Mouse (Mus musculus) kidney, adult 2 months (tissue): ENCODE data around the gene Plrg1. TPM values are rescaled to one million over a fixed set of nuclear protein-coding genes. Genes with fewer than 3 reads are reported as not detected.

ENCODE experiments used
- DNase-seq: peaks from one replicate; pipeline ENCODE4 v3.0.0; 2021
- H3K27ac ChIP-seq: fragments of 200-500 bp; 2 replicates; pipeline ENCODE4 v1.5.1; 2012; ENCODE audit warnings: low read depth, low read length, control low read depth, inconsistent platforms; ENCODE audit not compliant: insufficient read depth
- H3K27me3 ChIP-seq: fragments of 200-500 bp; replicated peaks from 2 replicates; pipeline ENCODE4 v1.6.1; 2012; ENCODE audit warnings: mild to moderate bottlenecking, moderate library complexity, low read length, inconsistent platforms; ENCODE audit not compliant: control insufficient read depth, insufficient read depth
- H3K36me3 ChIP-seq: fragments of 200-500 bp; 2 replicates; pipeline ENCODE4 v1.6.1; 2012; ENCODE audit warnings: mild to moderate bottlenecking, moderate library complexity, low read length, inconsistent platforms; ENCODE audit not compliant: control insufficient read depth, insufficient read depth
- H3K4me1 ChIP-seq: fragments of 200-500 bp; 2 replicates; pipeline ENCODE4 v1.6.1; 2011; ENCODE audit warnings: low read length; ENCODE audit not compliant: control insufficient read depth, insufficient read depth
- H3K4me3 ChIP-seq: fragments of 200-500 bp; 2 replicates; pipeline ENCODE4 v1.5.1; 2011; ENCODE audit warnings: mild to moderate bottlenecking, low read depth, low read length, control low read depth; ENCODE audit not compliant: insufficient read depth
- CTCF ChIP-seq: fragments of 200-500 bp; conservative IDR thresholded peaks from 2 replicates; pipeline ENCODE4 v1.5.1; 2011; ENCODE audit warnings: low read depth, mild to moderate bottlenecking, control low read depth, low read length, moderate library complexity, mixed read lengths; ENCODE audit not compliant: insufficient read depth, insufficient read length
- POLR2A ChIP-seq: fragments of 200-500 bp; IDR thresholded peaks from one replicate; pipeline ENCODE4 v1.6.1; 2011; ENCODE audit warnings: low read depth, low read length, control low read depth
- WGBS: fragments of 180-500 bp; shearing (Covaris S2); methylation state at CpG from one replicate; pipeline ENCODE4 v1.1.7; 2018; 5-methylcytosine and 5-hydroxymethylcytosine counted together
- polyA plus RNA-seq: library from polyadenylated mRNA; depleted of rRNA; stranded (reverse); fragments of >200 nt; gene quantifications from 2 replicates; pipeline ENCODE4 v1.2.3, GENCODE M21; 2012

The Plrg1 gene
- polyA plus RNA-seq, 1 experiment: 33.3 TPM

DNA sequence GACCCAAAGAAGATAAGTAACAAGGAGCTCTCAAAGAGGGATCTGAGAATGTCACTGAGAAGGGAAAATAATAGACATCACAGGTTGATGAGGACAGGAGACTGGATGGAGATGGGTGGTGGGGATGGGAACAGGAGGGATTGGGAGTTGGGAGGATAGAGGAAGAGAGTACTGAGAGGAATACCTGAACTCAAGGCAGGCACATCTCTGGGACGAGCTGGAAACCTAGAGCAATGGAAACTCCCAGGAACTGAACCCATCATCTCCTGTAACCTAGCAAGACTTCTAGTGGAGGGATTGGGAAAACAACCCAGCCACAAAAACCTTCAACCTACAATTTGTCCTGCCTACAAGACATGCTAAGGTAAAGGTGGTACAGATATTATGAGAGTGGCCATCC is 39.1 kb upstream of the Plrg1 start:
- TF ChIP-seq CTCF: no peak
- TF ChIP-seq POLR2A: no peak
- Histone ChIP-seq H3K4me3 (no peak overlapping the region), H3K27ac (no peak overlapping the region), H3K4me1 (peaks cover 4% of the 10 kb centered on the region; the same call in 1 of the 2 replicates), H3K36me3 (no peaks in the 10 kb centered on the region), H3K27me3 (no peaks in the 10 kb centered on the region)
- 71% methylated on average over 1 of the region's 1 CpGs for WGBS
- no peak for DNase-seq

DNA sequence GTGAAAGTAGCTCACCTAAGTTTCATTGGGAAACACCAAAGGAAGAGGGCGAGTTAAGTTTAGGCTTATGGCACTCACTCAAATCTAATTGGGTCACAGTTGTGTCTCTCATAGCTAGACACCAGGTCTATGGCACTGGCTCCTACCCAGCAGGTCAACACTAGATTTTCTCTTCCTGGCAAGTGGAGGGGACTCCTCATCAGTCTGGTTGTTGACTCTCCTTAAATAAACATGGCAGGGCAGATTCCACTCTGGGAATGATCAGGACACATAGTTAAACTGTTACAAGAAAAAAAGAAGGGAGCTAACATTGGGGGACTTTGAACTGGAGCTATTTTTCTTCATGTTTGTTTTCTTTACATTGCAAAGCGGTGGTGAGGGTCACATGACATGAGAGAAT is 34.9 kb upstream of the Plrg1 start:
- peak; percentile 61 for DNase-seq
- Histone ChIP-seq H3K4me3 (no peak overlapping the region), H3K27ac (no peak overlapping the region; the same call in 1 of the 2 replicates), H3K36me3 (no peaks in the 10 kb centered on the region), H3K4me1 (peaks cover 7% of the 10 kb centered on the region; the same call in 1 of the 2 replicates), H3K27me3 (no peaks in the 10 kb centered on the region)
- TF ChIP-seq CTCF: no peak
- no peak for TF ChIP-seq POLR2A
- WGBS: 61% methylated on average over 2 of the region's 2 CpGs

DNA sequence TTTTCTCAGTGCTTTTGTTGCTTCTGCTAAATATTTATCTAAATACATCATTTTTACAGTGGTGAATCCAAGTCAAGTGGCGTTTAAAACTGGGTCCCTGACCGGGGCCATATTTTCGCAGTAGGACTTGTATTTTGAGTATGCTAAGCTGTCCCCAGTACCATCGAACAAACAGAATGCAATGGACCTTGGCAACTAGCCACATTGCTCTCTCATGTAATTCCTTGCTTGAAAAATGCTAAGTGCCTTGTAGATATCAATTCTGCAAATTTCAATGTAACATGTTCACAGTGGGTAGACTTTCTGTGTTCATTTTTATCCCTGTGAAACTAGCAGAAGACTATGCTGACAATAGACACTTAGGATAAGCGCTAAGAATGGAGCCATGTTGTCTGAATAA is 34.1 kb upstream of the Plrg1 start:
- H3K4me1 ChIP-seq: peaks cover 7% of the 10 kb centered on the region; the same call in 1 of the 2 replicates
- H3K27ac ChIP-seq: no peak overlapping the region
- H3K27me3 ChIP-seq: no peaks in the 10 kb centered on the region
- peak; percentile 35 for DNase-seq
- 79% methylated on average over 5 of the region's 5 CpGs for WGBS
- TF ChIP-seq CTCF: no peak
- TF ChIP-seq POLR2A: no peak
- no peak overlapping the region for H3K4me3 ChIP-seq
- no peaks in the 10 kb centered on the region for H3K36me3 ChIP-seq

DNA sequence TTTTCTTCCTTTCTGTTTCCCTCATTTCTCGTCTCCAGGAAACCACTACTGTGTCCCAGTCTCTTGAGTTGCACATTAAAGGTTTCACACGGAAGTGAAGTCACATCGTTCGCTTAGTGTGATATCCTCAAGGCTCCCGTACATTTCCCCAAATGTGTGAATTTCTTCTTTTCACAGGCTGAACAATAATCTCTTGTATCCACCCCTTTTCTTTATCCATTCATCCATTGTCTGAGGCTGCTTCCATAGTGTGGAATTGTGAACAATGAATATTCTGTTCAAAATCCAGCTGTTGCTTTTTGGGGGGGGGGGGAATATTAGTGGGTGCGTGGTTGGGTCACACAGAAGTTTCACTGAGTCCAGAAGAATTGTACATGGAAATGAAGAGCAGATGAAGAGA is 30.3 kb upstream of the Plrg1 start:
- Histone ChIP-seq H3K27me3 (no peaks in the 10 kb centered on the region), H3K36me3 (no peaks in the 10 kb centered on the region), H3K4me1 (peaks cover 7% of the 10 kb centered on the region; the same call in 1 of the 2 replicates), H3K4me3 (no peak overlapping the region), H3K27ac (no peak overlapping the region)
- DNase-seq: no peak
- TF ChIP-seq CTCF (no peak), POLR2A (no peak)
- 86% methylated on average over 6 of the region's 6 CpGs for WGBS

DNA sequence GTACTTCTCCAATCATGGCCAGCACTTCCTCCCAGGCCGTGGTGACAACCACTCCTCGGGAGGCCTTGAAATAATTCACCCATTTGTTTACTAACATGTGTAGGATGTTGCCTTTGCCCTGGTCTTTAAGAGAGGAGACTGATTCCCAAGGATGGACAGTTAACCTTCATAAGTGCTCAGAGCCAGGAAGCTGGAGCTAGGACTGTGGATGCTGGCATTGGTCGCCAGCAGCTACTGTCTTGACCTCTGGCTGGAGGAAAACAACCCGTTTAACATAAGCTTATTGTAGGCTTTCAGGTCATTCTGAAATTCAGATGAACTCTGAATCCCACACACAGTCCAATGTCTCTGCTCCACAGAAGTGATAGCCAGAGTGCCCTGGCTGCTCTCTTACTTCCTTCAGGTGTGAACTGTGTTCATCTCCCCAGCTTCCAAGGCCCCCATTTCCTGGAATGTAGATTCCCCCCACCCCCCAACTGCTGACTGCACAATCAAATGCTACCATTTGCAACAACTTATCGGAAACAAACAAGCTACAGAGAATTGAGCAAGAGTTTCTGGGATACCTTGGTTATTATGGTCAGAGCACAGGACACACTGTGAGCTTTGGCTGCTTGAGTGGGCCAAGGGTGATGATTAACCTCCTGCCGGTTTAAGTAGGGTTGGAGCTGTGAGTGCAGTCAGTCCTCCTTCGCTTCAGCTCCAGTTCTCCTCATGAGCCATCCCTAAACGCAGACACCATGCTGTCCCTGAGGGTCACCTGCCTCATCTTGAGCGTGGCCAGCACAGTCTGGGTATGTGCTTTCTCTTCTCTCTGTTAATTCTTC is 29.6 kb upstream of the Plrg1 start, which contains the start of gene Fga:
Fga (plus strand) TSS at position 602 of the 827 bp plus-strand sequence.
- Histone ChIP-seq H3K4me3 (peak within 1 kb of the TSS; percentile 46; the same call in 1 of the 2 replicates), H3K27ac (peak within 1 kb of the TSS; percentile 43; the same call in 1 of the 2 replicates), H3K4me1 (peaks cover 2% of the 10 kb centered on the region; the same call in 1 of the 2 replicates), H3K27me3 (no peaks in the 10 kb centered on the region), H3K36me3 (no peaks in the 10 kb centered on the region)
- peak; percentile 84 for DNase-seq
- TF ChIP-seq POLR2A (peak; percentile 41), CTCF (no peak; the same call in 1 of the 2 replicates)
- WGBS: 49% methylated on average over 9 of the region's 9 CpGs

DNA sequence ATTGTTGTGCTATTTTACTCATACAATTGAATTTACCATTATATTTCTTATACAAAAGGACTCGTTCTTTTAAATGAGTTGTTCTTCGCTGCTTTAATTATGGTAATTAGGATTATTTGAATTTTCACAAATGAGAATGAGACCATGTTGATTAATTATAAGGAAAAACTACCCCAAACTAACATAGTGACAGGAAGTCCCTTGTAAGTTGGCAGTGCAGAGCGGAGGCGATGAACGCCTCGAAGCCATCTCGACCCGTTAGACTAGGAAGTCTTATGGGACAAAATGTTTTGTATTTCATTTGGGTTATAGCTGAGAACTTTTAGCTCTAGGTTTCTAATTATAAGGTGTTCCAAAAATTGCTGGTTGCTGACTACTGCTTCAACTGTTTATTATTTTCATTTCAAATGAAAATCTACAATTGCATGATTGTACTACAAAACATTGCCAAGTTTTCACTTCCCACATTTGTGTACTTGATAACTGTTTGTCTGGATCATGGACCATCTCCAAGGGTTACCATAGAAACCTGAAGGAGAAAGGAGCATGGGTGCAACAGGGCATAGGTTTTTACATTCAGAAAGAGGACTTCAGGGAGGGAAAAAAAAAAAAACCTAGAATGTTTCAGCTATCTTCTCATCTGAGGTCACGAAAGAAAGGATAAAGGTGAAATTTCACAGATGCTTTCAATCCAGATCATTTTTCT is 27.6 kb upstream of the Plrg1 start:
- no peak for DNase-seq
- no peaks in the 10 kb centered on the region for H3K36me3 ChIP-seq
- no peak overlapping the region for H3K4me3 ChIP-seq
- no peak overlapping the region for H3K27ac ChIP-seq
- no peak for TF ChIP-seq CTCF
- TF ChIP-seq POLR2A: no peak
- H3K4me1 ChIP-seq: 0 out of 2 replicates have a peak, but pooled peaks cover 2% of the 10 kb centered on the region
- no peaks in the 10 kb centered on the region for H3K27me3 ChIP-seq
- 92% methylated on average over 9 of the region's 9 CpGs for WGBS

DNA sequence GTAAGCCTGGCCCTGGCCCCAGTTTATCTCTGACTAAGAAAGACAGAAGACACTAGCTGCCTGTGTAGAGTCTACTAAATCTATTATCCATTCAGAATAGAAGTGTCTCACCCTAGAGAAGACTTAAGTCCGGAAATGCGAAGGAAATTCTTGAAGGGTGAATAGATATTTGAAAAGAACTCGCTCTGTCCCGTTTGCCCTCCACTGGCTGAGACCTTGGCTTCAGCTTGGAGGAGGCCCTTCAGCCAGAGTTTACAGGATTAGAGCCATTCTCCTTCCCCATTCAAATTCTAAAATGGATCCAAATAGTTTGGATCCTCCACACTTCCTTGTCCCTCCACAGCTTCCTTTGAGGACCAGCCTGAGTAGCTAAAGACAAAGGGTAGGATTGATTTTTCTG is 25.0 kb upstream of the Plrg1 start:
- TF ChIP-seq POLR2A: no peak
- no peak for TF ChIP-seq CTCF
- H3K27me3 ChIP-seq: no peaks in the 10 kb centered on the region
- WGBS: 92% methylated on average over 4 of the region's 4 CpGs
- no peak overlapping the region for H3K4me3 ChIP-seq
- no peak for DNase-seq
- no peaks in the 10 kb centered on the region for H3K36me3 ChIP-seq
- no peaks in the 10 kb centered on the region for H3K4me1 ChIP-seq
- no peak overlapping the region for H3K27ac ChIP-seq
